Mouse (Mus musculus): ENCODE measurements around the gene Spock1. TPM values are rescaled to one million over a fixed set of nuclear protein-coding genes. Genes with fewer than 3 reads are reported as not detected.
A peak's percentile ranks its signal among the peaks of the same experiment; 100 is the strongest.

Spock1 gene
- polyA plus RNA-seq, 1 experiment from 2014 or later: 4.0 TPM

DNA sequence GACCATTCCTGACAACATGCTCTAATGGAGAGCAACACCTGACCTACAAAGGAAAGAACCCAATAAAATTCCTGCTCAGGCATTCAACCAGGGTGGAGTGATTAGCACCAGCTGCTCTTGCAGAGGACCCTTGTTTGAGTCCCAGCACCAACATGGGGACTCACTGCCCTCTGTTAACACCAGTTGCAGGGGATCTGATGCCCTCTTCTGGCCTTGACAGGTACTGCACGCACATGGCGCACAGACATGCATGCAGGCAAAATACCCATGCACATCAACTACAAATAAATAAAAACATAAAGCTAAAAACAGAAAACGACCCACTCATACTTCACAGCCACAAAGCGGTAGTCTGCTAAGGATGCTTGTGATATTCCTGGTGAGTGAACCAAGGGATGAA is 119.8 kb downstream of the Spock1 start:
- no peak for DNase-seq (ENCODE audit: low spot score)
- no peaks in the 10 kb centered on the region for H3K27me3 ChIP-seq (replicated peaks; ENCODE audit: low read depth, poor library complexity, severe bottlenecking)
- H3K36me3 ChIP-seq (replicated peaks): no peaks in the 10 kb centered on the region
- no peak overlapping the region for H3K27ac ChIP-seq (replicated peaks)
- peaks cover 5% of the 10 kb centered on the region for H3K9me3 ChIP-seq
- peaks cover 26% of the 10 kb centered on the region for H3K4me1 ChIP-seq
- 95% methylated on average over 4 of the region's 4 CpGs for WGBS
- H3K4me3 ChIP-seq: no peak overlapping the region

- H3K4me3 ChIP-seq: no peak overlapping the region
- H3K4me1 ChIP-seq: peaks cover 32% of the 10 kb centered on the region
- H3K9me3 ChIP-seq: peaks cover 5% of the 10 kb centered on the region
- no peak for DNase-seq (ENCODE audit: low spot score)
- 84% methylated on average over 8 of the region's 8 CpGs for WGBS
- no peaks in the 10 kb centered on the region for H3K27me3 ChIP-seq (replicated peaks; ENCODE audit: low read depth, poor library complexity, severe bottlenecking)
- no peaks in the 10 kb centered on the region for H3K36me3 ChIP-seq (replicated peaks)
- no peak overlapping the region for H3K27ac ChIP-seq (replicated peaks)
These were observed 121.9 kb downstream of the Spock1 start for GRCm38 (mm10) chr13:57786278-57786677.

DNA sequence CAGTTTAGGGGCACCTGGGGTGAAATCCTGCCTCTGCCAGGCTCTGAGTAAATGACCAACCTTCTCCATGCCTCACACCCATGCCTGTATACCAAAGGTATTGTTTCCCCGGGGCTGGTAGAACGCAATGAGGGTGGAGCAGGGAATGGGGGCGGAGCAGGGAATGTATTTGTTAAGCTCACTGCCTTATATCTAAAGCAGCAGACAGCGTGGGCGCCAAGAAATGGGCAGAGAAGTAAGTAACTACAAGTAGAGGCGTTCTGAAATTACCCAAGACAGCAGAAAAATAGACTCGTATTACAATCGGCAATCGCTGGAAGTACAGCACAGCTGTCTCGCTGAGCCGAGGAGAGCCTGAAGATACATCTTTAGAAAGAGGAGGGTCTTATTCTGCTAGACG is 125.2 kb downstream of the Spock1 start:
- peaks cover 8% of the 10 kb centered on the region for H3K4me1 ChIP-seq
- no peak overlapping the region for H3K4me3 ChIP-seq
- no peaks in the 10 kb centered on the region for H3K27me3 ChIP-seq (replicated peaks; ENCODE audit: low read depth, poor library complexity, severe bottlenecking)
- WGBS: 75% methylated on average over 12 of the region's 12 CpGs
- H3K27ac ChIP-seq (replicated peaks): no peak overlapping the region; the same call in 1 of the 2 replicates
- DNase-seq (ENCODE audit: low spot score): no peak
- peaks cover 7% of the 10 kb centered on the region for H3K9me3 ChIP-seq
- H3K36me3 ChIP-seq (replicated peaks): no peaks in the 10 kb centered on the region

DNA sequence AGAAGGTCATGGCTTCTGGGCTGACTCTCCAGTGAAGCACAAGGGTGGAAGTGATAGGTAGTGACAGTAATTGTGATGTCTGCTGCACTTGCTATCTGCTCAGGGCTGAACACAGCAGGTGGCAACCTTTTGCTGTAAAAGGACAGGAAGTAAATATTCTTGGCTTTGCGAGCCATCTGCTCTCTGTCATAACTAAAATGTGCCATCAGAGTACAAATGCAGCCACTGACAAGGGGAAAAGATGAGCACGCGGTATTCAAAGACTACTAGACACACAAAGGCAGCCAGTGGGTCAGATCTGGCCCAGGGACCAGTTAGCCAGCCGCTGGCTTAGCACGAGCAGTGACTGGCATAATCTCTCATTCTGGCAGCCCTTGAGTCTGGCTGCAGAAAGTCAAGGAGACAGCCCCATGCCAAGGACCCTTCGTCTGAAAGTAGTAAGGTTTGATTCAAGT is 126.0 kb downstream of the Spock1 start:
- no peaks in the 10 kb centered on the region for H3K27me3 ChIP-seq (replicated peaks; ENCODE audit: low read depth, poor library complexity, severe bottlenecking)
- H3K36me3 ChIP-seq (replicated peaks): no peaks in the 10 kb centered on the region
- no peak for DNase-seq (ENCODE audit: low spot score)
- H3K4me1 ChIP-seq: peaks cover 8% of the 10 kb centered on the region
- H3K4me3 ChIP-seq: no peak overlapping the region
- H3K9me3 ChIP-seq: peaks cover 7% of the 10 kb centered on the region; the same call in 1 of the 2 replicates
- 84% methylated on average over 6 of the region's 6 CpGs for WGBS
- H3K27ac ChIP-seq (replicated peaks): no peak overlapping the region; the same call in 1 of the 2 replicates

DNA sequence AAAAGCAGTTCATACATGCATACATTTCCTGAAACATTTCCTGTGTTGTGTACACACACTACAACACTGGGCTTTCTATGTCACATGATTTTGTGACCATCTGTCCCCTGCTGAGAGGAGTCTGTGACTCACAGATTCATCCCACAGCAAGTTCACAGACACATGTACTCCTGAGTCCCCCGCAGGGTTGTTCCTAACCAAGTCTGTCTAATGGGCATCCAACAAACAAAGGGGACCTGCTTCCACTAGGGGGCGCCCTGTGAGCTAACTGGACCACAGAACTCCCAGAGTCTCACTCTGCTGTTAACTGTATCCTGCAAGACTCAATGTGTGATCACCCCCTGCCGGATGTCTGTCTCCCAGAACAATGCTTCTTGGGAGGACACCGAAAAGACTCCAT is 129.0 kb downstream of the Spock1 start:
- Histone ChIP-seq H3K4me3 (no peak overlapping the region), H3K36me3 (replicated peaks) (no peaks in the 10 kb centered on the region), H3K4me1 (peaks cover 8% of the 10 kb centered on the region), H3K27ac (replicated peaks) (no peak overlapping the region), H3K27me3 (replicated peaks; ENCODE audit: low read depth, poor library complexity, severe bottlenecking) (no peaks in the 10 kb centered on the region), H3K9me3 (peaks cover 7% of the 10 kb centered on the region; the same call in 1 of the 2 replicates)
- WGBS: 81% methylated on average over 4 of the region's 4 CpGs
- peak; percentile 25 for DNase-seq (ENCODE audit: low spot score)

GRCm38 (mm10) chr13:57778524-57778923 is 129.6 kb downstream of the Spock1 start:
- Histone ChIP-seq H3K27ac (replicated peaks) (no peak overlapping the region), H3K4me1 (peaks cover 8% of the 10 kb centered on the region), H3K27me3 (replicated peaks; ENCODE audit: low read depth, poor library complexity, severe bottlenecking) (no peaks in the 10 kb centered on the region), H3K9me3 (peaks cover 7% of the 10 kb centered on the region; the same call in 1 of the 2 replicates), H3K36me3 (replicated peaks) (no peaks in the 10 kb centered on the region), H3K4me3 (no peak overlapping the region)
- no peak for DNase-seq (ENCODE audit: low spot score)
- WGBS: 81% methylated on average over 3 of the region's 3 CpGs

- no peak overlapping the region; the same call in 1 of the 2 replicates for H3K27ac ChIP-seq (replicated peaks)
- peaks cover 5% of the 10 kb centered on the region; the same call in 1 of the 2 replicates for H3K9me3 ChIP-seq
- no peaks in the 10 kb centered on the region for H3K27me3 ChIP-seq (replicated peaks; ENCODE audit: low read depth, poor library complexity, severe bottlenecking)
- 77% methylated on average over 6 of the region's 6 CpGs for WGBS
- DNase-seq (ENCODE audit: low spot score): no peak
- no peak overlapping the region for H3K4me3 ChIP-seq
- H3K36me3 ChIP-seq (replicated peaks): no peaks in the 10 kb centered on the region
- no peaks in the 10 kb centered on the region for H3K4me1 ChIP-seq
These were observed 136.1 kb downstream of the Spock1 start for GRCm38 (mm10) chr13:57771998-57772397.

- Histone ChIP-seq H3K36me3 (replicated peaks) (no peaks in the 10 kb centered on the region), H3K4me3 (no peak overlapping the region), H3K27ac (replicated peaks) (no peak overlapping the region), H3K4me1 (no peaks in the 10 kb centered on the region), H3K9me3 (peaks cover 6% of the 10 kb centered on the region; the same call in 1 of the 2 replicates), H3K27me3 (replicated peaks; ENCODE audit: low read depth, poor library complexity, severe bottlenecking) (no peaks in the 10 kb centered on the region)
- DNase-seq (ENCODE audit: low spot score): peak; percentile 29
- 59% methylated on average over 3 of the region's 3 CpGs for WGBS
These were observed 141.4 kb downstream of the Spock1 start for GRCm38 (mm10) chr13:57766721-57767120.

GRCm38 (mm10) chr13:57761122-57761521 is 147.0 kb downstream of the Spock1 start:
- Histone ChIP-seq H3K4me1 (peaks cover 6% of the 10 kb centered on the region; the same call in 1 of the 2 replicates), H3K36me3 (replicated peaks) (no peaks in the 10 kb centered on the region), H3K4me3 (no peak overlapping the region), H3K27ac (replicated peaks) (no peak overlapping the region), H3K9me3 (no peaks in the 10 kb centered on the region), H3K27me3 (replicated peaks; ENCODE audit: low read depth, poor library complexity, severe bottlenecking) (no peaks in the 10 kb centered on the region)
- WGBS: 88% methylated on average over 5 of the region's 5 CpGs
- DNase-seq (ENCODE audit: low spot score): no peak

DNA sequence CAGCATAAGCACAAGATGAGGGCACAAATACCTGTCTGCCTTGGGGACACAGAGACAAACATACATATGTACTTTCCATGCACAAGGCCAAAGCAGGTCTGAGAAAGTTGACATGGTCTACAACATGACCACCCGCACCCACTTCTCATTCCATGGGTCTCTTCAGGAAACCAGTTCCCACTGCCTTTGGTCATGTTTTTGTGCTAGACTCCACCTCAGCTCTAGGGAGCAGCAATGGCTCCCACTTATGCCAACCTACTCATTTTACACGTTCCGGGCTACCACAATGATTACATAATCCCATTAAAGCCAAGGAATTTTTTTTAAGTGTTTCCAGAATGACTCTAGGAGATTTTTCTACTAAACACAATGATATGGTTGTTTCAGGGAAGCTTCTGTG is 147.5 kb downstream of the Spock1 start:
- WGBS: 87% methylated on average over 3 of the region's 3 CpGs
- Histone ChIP-seq H3K27ac (replicated peaks) (no peak overlapping the region), H3K4me1 (peaks cover 6% of the 10 kb centered on the region; the same call in 1 of the 2 replicates), H3K36me3 (replicated peaks) (no peaks in the 10 kb centered on the region), H3K4me3 (no peak overlapping the region), H3K27me3 (replicated peaks; ENCODE audit: low read depth, poor library complexity, severe bottlenecking) (no peaks in the 10 kb centered on the region), H3K9me3 (no peaks in the 10 kb centered on the region)
- DNase-seq (ENCODE audit: low spot score): no peak

DNA sequence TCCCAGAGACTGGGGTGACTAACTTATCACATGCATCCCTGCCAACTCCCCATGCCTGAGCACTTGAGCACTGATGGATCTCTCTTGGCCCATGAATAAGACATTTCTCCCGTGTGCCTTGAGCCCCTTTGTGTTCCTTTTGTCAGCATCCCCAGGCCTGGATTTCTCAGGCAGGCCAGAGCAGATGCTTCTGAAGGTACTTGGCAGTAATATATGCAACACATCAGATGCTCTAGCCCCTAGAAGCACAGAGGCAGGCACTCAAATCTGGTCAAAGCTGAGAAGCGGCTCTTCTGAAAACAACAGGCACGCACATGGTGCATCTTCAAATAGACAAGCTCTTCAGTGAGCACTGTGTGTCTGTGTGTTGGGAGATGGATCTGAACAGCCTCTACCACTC is 151.8 kb downstream of the Spock1 start:
- no peak for DNase-seq (ENCODE audit: low spot score)
- Histone ChIP-seq H3K4me3 (no peak overlapping the region), H3K4me1 (peaks cover 5% of the 10 kb centered on the region; the same call in 1 of the 2 replicates), H3K27me3 (replicated peaks; ENCODE audit: low read depth, poor library complexity, severe bottlenecking) (no peaks in the 10 kb centered on the region), H3K36me3 (replicated peaks) (no peaks in the 10 kb centered on the region), H3K9me3 (no peaks in the 10 kb centered on the region), H3K27ac (replicated peaks) (no peak overlapping the region)
- 78% methylated on average over 3 of the region's 3 CpGs for WGBS

DNA sequence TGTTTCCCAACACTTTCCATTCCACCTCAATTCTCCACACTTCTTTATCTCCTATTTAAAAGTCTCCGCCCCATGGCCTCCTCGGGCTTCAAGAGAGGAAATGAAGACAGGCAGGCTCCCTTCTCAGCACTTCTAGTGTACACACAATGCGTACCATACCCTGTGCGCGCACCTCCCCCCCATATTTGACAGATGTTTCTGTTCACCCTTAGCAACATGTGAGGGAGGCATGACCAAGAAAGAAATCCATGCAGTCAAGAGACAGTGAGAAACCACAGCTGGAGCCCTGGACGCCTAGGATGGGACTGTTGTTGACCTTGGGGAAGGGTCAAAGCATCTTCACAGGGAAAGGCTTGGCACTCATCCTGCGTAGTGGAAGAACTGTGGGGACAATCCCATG is 157.3 kb downstream of the Spock1 start:
- no peak overlapping the region for H3K4me3 ChIP-seq
- WGBS: 81% methylated on average over 7 of the region's 7 CpGs
- no peaks in the 10 kb centered on the region for H3K27me3 ChIP-seq (replicated peaks; ENCODE audit: low read depth, poor library complexity, severe bottlenecking)
- no peak overlapping the region for H3K27ac ChIP-seq (replicated peaks)
- no peaks in the 10 kb centered on the region for H3K36me3 ChIP-seq (replicated peaks)
- no peaks in the 10 kb centered on the region for H3K4me1 ChIP-seq
- DNase-seq (ENCODE audit: low spot score): no peak
- H3K9me3 ChIP-seq: no peaks in the 10 kb centered on the region

DNA sequence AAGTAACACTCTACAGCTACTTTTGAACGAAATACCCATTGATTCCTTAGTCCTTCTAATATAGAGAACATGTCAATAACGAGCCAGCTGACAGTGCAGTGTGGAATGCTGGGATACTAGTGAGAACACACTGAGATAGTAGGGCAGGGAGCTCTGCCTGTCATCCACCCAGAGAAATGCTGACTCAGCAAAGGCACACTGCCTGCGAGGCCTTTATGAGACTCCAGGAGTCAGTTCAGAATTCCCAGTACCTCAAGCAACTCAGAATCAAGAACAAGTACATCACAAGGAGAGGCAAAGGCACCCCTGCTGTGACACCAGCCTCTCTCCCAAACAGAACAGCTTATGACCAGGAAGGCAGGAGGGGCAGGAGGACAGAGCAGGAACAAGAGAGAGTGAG is 163.5 kb downstream of the Spock1 start:
- Histone ChIP-seq H3K27me3 (replicated peaks; ENCODE audit: low read depth, poor library complexity, severe bottlenecking) (0 out of 2 replicates have a peak, but pooled peaks cover 5% of the 10 kb centered on the region), H3K9me3 (no peaks in the 10 kb centered on the region), H3K36me3 (replicated peaks) (no peaks in the 10 kb centered on the region), H3K4me1 (peaks cover 38% of the 10 kb centered on the region), H3K4me3 (no peak overlapping the region), H3K27ac (replicated peaks) (peak overlapping the region; percentile 24; the same call in 1 of the 2 replicates)
- 78% methylated on average over 3 of the region's 3 CpGs for WGBS
- no peak for DNase-seq (ENCODE audit: low spot score)

All from embryonic facial prominence, embryonic 10.5 days (tissue).